Mouse (Mus musculus): ENCODE results near the gene Smad1. TPM values are rescaled to one million over a fixed set of nuclear protein-coding genes. Genes with fewer than 3 reads are reported as not detected.

Smad1 gene
- polyA plus RNA-seq, 2 experiments: 3.1 to 4.5 TPM

GRCm38 (mm10) chr8:79341236-79341635 is 58.1 kb downstream of the Smad1 start:
- Histone ChIP-seq H3K27me3 (ENCODE audit: control insufficient read depth, insufficient read depth, low read length) (no peaks in the 10 kb centered on the region), H3K4me3 (ENCODE audit: insufficient read depth in 1 of 2, low read depth in 2 of 2, low read length in 2 of 2) (no peak overlapping the region), H3K9me3 (ENCODE audit: control insufficient read depth, low read length) (no peaks in the 10 kb centered on the region), H3K27ac (no peak overlapping the region), H3K36me3 (replicated peaks; ENCODE audit: control insufficient read depth, insufficient read depth, low read depth) (no peaks in the 10 kb centered on the region), H3K9ac (replicated peaks) (no peak overlapping the region), H3K4me1 (replicated peaks; ENCODE audit: control insufficient read depth in 2 of 2, insufficient read depth in 2 of 2, low read length in 1 of 2) (no peaks in the 10 kb centered on the region), H3K4me2 (ENCODE audit: low read depth) (no peak overlapping the region)
- no peak for ATAC-seq (ENCODE audit: insufficient read depth)
- DNase-seq (ENCODE audit: low read depth in 3 of 3, low spot score in 3 of 3): no peak
- 57% methylated on average over 8 of the region's 8 CpGs for WGBS (ENCODE audit: insufficient replicate concordance)
- TF ChIP-seq CTCF (IDR thresholded peaks at IDR 0.05; ENCODE audit: low read depth) (no peak), EP300 (IDR thresholded peaks at IDR 0.05; ENCODE audit: low read depth) (no peak)

DNA sequence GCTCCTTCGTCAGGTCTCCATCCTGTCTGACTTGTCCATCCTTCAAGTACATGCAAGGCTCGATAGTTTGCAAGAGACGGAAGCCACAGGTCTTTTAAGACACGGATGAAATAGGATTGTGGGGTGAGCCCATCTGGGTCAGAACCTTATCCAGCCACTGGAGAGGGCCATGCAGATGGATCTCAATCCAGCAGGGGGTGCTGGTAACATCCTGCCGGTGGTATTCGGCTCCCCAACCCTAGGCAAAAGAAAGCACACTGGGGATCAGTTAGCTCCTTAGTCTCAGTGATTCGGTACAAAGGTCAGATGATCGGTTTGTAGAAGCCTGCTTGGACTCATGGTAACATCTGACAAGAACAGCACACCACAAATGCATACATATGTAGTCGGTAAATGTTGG is 59.8 kb downstream of the Smad1 start:
- peak; percentile 59 for TF ChIP-seq CTCF (IDR thresholded peaks at IDR 0.05; ENCODE audit: low read depth)
- no peak for TF ChIP-seq EP300 (IDR thresholded peaks at IDR 0.05; ENCODE audit: low read depth)
- no peaks in the 10 kb centered on the region for H3K9me3 ChIP-seq (ENCODE audit: control insufficient read depth, low read length)
- no peak overlapping the region for H3K4me3 ChIP-seq (ENCODE audit: insufficient read depth in 1 of 2, low read depth in 2 of 2, low read length in 2 of 2)
- H3K4me2 ChIP-seq (ENCODE audit: low read depth): no peak overlapping the region
- no peaks in the 10 kb centered on the region for H3K4me1 ChIP-seq (replicated peaks; ENCODE audit: control insufficient read depth in 2 of 2, insufficient read depth in 2 of 2, low read length in 1 of 2)
- H3K27ac ChIP-seq: no peak overlapping the region
- no peaks in the 10 kb centered on the region for H3K36me3 ChIP-seq (replicated peaks; ENCODE audit: control insufficient read depth, insufficient read depth, low read depth)
- H3K9ac ChIP-seq (replicated peaks): no peak overlapping the region
- DNase-seq (ENCODE audit: low read depth in 3 of 3, low spot score in 3 of 3) (no peak), ATAC-seq (ENCODE audit: insufficient read depth) (no peak)
- no peaks in the 10 kb centered on the region for H3K27me3 ChIP-seq (ENCODE audit: control insufficient read depth, insufficient read depth, low read length)
- WGBS (ENCODE audit: insufficient replicate concordance): 65% methylated on average over 9 of the region's 9 CpGs

DNA sequence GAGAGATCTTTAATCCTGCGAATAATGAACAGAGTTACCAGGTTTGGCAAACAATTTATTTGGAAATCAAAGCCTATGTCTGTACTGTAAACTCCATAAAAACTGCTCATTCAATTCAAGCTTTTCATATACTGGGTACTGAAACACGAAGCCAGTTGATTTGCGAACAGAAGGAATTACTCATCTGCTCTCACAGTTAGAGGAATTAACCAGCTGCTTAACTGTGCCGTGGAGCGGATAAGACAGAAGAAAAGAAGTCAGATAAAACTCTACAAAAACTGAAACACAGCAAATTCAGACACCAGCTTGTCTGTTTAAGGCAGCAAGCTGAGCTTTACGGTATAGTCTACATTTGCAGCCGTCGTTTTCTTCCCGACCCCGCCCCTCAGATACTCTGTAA is 60.7 kb downstream of the Smad1 start:
- no peak for TF ChIP-seq CTCF (IDR thresholded peaks at IDR 0.05; ENCODE audit: low read depth)

DNA sequence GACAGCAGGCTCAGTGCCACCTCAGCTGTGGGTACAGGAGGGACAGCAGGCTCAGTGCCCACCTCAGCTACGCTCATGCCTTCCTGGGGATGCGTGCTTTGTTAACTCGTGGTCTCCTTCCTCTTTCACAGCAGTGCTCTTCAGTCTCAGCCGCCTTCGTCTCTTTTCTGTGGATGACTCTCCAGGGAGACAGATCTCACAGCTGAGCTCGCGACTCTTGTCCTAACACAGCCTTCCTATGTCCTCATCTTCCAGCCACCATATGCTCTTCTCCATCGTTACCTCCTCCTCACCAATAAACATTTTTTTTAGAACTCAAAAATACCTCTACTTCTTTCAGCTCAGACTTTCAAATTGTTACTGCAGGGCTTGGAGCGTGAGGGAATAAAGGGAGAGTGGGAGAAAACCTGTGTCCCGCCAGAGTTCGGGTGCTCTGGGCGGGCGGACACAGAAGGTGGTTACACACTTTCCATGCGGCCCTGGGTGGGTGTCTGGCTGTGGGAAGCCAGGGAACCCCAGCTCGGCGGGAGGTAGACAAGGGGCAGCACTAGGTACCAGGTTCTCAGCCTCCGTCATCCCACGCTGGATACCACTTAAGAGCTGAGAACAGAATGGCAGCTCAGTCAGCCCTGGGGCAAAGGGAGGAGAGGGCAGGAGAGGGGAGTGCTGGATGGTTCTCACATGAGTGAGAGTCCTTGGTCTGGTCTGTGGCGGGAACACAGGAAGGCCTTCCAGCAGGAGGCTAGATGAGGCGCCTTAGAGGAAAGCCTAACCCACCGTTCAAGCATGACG is 67.0 kb downstream of the Smad1 start:
- WGBS (ENCODE audit: insufficient replicate concordance): 76% methylated on average over 22 of the region's 22 CpGs
- H3K4me2 ChIP-seq (ENCODE audit: low read depth): no peak overlapping the region
- ATAC-seq (ENCODE audit: insufficient read depth) (no peak), DNase-seq (ENCODE audit: low read depth in 3 of 3, low spot score in 3 of 3) (no peak)
- no peaks in the 10 kb centered on the region for H3K9me3 ChIP-seq (ENCODE audit: control insufficient read depth, low read length)
- no peaks in the 10 kb centered on the region for H3K27me3 ChIP-seq (ENCODE audit: control insufficient read depth, insufficient read depth, low read length)
- TF ChIP-seq CTCF (IDR thresholded peaks at IDR 0.05; ENCODE audit: low read depth) (no peak), EP300 (IDR thresholded peaks at IDR 0.05; ENCODE audit: low read depth) (no peak)
- no peak overlapping the region for H3K9ac ChIP-seq (replicated peaks)
- no peaks in the 10 kb centered on the region for H3K36me3 ChIP-seq (replicated peaks; ENCODE audit: control insufficient read depth, insufficient read depth, low read depth)
- no peak overlapping the region for H3K27ac ChIP-seq
- no peaks in the 10 kb centered on the region for H3K4me1 ChIP-seq (replicated peaks; ENCODE audit: control insufficient read depth in 2 of 2, insufficient read depth in 2 of 2, low read length in 1 of 2)
- H3K4me3 ChIP-seq (ENCODE audit: insufficient read depth in 1 of 2, low read depth in 2 of 2, low read length in 2 of 2): no peak overlapping the region

More for the DNA sequence above, 60.7 kb downstream of the Smad1 start:
- DNase-seq (ENCODE audit: low read depth in 3 of 3, low spot score in 3 of 3) (no peak), ATAC-seq (ENCODE audit: insufficient read depth) (no peak)
- WGBS (ENCODE audit: insufficient replicate concordance): 69% methylated on average over 10 of the region's 10 CpGs
- Histone ChIP-seq H3K4me1 (replicated peaks; ENCODE audit: control insufficient read depth in 2 of 2, insufficient read depth in 2 of 2, low read length in 1 of 2) (no peaks in the 10 kb centered on the region), H3K4me2 (ENCODE audit: low read depth) (no peak overlapping the region), H3K36me3 (replicated peaks; ENCODE audit: control insufficient read depth, insufficient read depth, low read depth) (no peaks in the 10 kb centered on the region), H3K9ac (replicated peaks) (no peak overlapping the region), H3K4me3 (ENCODE audit: insufficient read depth in 1 of 2, low read depth in 2 of 2, low read length in 2 of 2) (no peak overlapping the region), H3K27ac (no peak overlapping the region), H3K27me3 (ENCODE audit: control insufficient read depth, insufficient read depth, low read length) (no peaks in the 10 kb centered on the region), H3K9me3 (ENCODE audit: control insufficient read depth, low read length) (no peaks in the 10 kb centered on the region)

DNA sequence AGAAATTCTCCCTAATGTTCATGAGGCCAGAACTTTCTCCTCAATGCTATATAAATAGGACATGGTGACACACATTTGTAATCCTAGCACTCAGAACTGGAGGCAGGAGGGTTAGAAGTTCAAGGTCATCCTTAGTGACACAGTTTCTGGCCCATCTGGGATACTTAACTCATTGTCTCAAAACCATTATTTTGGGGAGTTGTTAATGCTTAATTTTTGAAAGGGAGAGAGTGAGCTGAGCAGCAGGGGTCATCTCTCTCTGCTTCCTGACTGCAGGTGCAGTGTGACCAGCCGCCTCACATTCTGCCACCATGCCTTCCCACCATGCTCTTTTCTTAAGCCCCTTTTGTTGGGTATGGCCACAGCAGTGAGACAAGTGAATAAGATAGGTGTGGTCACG is 67.7 kb downstream of the Smad1 start:
- ATAC-seq (ENCODE audit: insufficient read depth): no peak
- Histone ChIP-seq H3K9ac (replicated peaks) (no peak overlapping the region), H3K4me1 (replicated peaks; ENCODE audit: control insufficient read depth in 2 of 2, insufficient read depth in 2 of 2, low read length in 1 of 2) (no peaks in the 10 kb centered on the region), H3K4me3 (ENCODE audit: insufficient read depth in 1 of 2, low read depth in 2 of 2, low read length in 2 of 2) (no peak overlapping the region), H3K27me3 (ENCODE audit: control insufficient read depth, insufficient read depth, low read length) (no peaks in the 10 kb centered on the region), H3K27ac (no peak overlapping the region), H3K4me2 (ENCODE audit: low read depth) (no peak overlapping the region), H3K9me3 (ENCODE audit: control insufficient read depth, low read length) (no peaks in the 10 kb centered on the region), H3K36me3 (replicated peaks; ENCODE audit: control insufficient read depth, insufficient read depth, low read depth) (no peaks in the 10 kb centered on the region)
- DNase-seq (ENCODE audit: low read depth in 3 of 3, low spot score in 3 of 3): no peak
- 61% methylated on average over 2 of the region's 2 CpGs for WGBS (ENCODE audit: insufficient replicate concordance)
- TF ChIP-seq EP300 (IDR thresholded peaks at IDR 0.05; ENCODE audit: low read depth) (no peak), CTCF (IDR thresholded peaks at IDR 0.05; ENCODE audit: low read depth) (no peak)
